Mouse (Mus musculus): ENCODE data around the gene Serpina16. TPM values are rescaled to one million over a fixed set of nuclear protein-coding genes. Genes with fewer than 3 reads are reported as not detected.

Gene Serpina16
- total and polyA plus RNA-seq, 3 experiments: not detected

DNA sequence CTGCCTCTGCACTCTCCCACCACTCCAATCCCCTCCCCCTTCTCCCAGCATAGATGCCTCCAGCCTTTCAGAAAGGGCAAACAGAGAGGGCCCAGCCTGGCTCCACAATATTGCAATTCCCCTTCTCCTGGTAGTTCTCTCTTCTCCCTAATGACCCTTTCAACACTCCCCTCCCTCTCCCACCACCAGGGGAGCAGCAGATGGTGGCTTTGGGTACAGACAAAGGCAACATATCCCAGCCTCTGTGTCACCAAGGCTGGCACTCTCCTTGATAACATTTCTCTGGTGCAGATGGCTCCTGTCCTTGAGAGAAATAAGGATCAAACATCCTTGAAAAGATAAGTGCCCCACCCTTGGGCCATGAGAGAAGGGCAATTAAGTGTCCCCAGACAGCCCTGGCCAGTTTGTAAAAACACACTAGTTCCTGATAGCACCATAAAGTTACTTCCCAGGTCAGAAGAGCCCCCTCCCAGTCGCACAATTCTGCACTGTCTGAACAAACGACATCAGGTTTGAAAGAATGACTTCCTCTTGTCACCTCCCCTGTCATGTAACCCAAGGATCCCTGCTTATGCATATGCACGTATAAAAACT, 12.4 kb upstream of the Serpina16 start:
- Histone ChIP-seq H3K27ac (ENCODE audit: control insufficient read depth, low read depth, low read length) (no peak overlapping the region), H3K36me3 (ENCODE audit: control insufficient read depth in 1 of 2, insufficient read depth in 2 of 2, low read length in 2 of 2) (no peaks in the 10 kb centered on the region), H3K4me3 (ENCODE audit: control insufficient read depth in 1 of 2, insufficient read depth in 1 of 2, low read depth in 2 of 2, low read length in 2 of 2) (no peak overlapping the region), H3K79me2 (ENCODE audit: control insufficient read depth, insufficient read depth, low read length, poor library complexity) (no peaks in the 10 kb centered on the region), H3K4me1 (ENCODE audit: control insufficient read depth in 1 of 2, insufficient read depth in 2 of 2, low read length in 2 of 2) (no peaks in the 10 kb centered on the region), H3K9ac (ENCODE audit: control insufficient read depth, low read depth, low read length, poor library complexity, severe bottlenecking) (no peak overlapping the region), H3K9me3 (replicated peaks; ENCODE audit: insufficient read depth, low read length) (no peaks in the 10 kb centered on the region), H3K27me3 (ENCODE audit: control insufficient read depth in 1 of 2, insufficient read depth in 2 of 2, low read length in 2 of 2) (no peaks in the 10 kb centered on the region; a peak in 1 of 4 replicates)
- no peak for DNase-seq (ENCODE audit: low read depth, low spot score)
- TF ChIP-seq TCF12 (IDR thresholded peaks at IDR 0.05; ENCODE audit: low read depth, low read length) (no peak), SIN3A (IDR thresholded peaks at IDR 0.05; ENCODE audit: low read length) (no peak), TAL1 (IDR thresholded peaks at IDR 0.05; ENCODE audit: low read length) (no peak), CTCF (IDR thresholded peaks at IDR 0.05 in 2 of 3, conservative IDR thresholded peaks at IDR 0.05 in 1 of 3; ENCODE audit: control insufficient read depth in 1 of 3, insufficient read depth in 1 of 3, low read depth in 2 of 3, low read length in 3 of 3, poor library complexity in 1 of 3, severe bottlenecking in 1 of 3) (no peak), POLR2AphosphoS2 (IDR thresholded peaks at IDR 0.05; ENCODE audit: low read length) (no peak), MYB (IDR thresholded peaks at IDR 0.05; ENCODE audit: low read depth, low read length) (no peak), GABPA (IDR thresholded peaks at IDR 0.05; ENCODE audit: low read depth, low read length) (no peak), USF2 (IDR thresholded peaks at IDR 0.05; ENCODE audit: borderline replicate concordance in 1 of 2, insufficient read depth in 1 of 2, low read depth in 1 of 2, low read length in 2 of 2) (no peak), E2F4 (IDR thresholded peaks at IDR 0.05; ENCODE audit: borderline replicate concordance, low read depth, low read length) (no peak), ZKSCAN1 (IDR thresholded peaks at IDR 0.05; ENCODE audit: low read depth, low read length) (no peak), ZC3H11A (IDR thresholded peaks at IDR 0.05; ENCODE audit: low read depth, low read length) (no peak), ZMIZ1 (IDR thresholded peaks at IDR 0.05; ENCODE audit: low read depth, low read length) (no peak), MAX (IDR thresholded peaks at IDR 0.05; ENCODE audit: low read length) (no peak), NELFE (IDR thresholded peaks at IDR 0.05; ENCODE audit: low read depth, low read length) (no peak), SMC3 (IDR thresholded peaks at IDR 0.05; ENCODE audit: low read depth, low read length) (no peak), KAT2A (conservative IDR thresholded peaks at IDR 0.05; ENCODE audit: low read depth, low read length) (no peak), RAD21 (IDR thresholded peaks at IDR 0.05; ENCODE audit: low read depth, low read length) (no peak), GATA1 (IDR thresholded peaks at IDR 0.05; ENCODE audit: low read depth, low read length) (no peak)

DNA sequence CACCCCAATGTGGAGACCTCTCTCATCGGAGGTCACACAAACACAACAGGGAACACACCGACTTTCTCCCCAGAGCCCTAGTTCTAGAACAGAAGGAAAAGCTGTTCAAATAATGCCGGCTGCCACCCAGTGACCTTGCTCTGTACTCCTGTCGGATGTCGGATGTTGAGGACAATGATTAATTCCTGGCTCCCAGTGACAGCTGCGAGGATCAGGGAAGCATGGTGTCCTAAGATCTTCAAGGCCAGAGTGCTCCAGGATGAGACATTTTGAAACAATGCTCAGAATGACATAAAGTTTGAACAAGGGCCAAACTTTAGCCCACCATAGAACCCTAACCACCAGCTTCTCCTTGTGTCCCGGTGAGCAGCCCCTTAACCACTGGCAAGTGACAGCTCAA, 11.1 kb upstream of the Serpina16 start:
- H3K36me3 ChIP-seq (ENCODE audit: control insufficient read depth in 1 of 2, insufficient read depth in 2 of 2, low read length in 2 of 2): no peaks in the 10 kb centered on the region
- no peak overlapping the region for H3K27ac ChIP-seq (ENCODE audit: control insufficient read depth, low read depth, low read length)
- no peak for DNase-seq (ENCODE audit: low read depth, low spot score)
- no peak overlapping the region for H3K4me3 ChIP-seq (ENCODE audit: control insufficient read depth in 1 of 2, insufficient read depth in 1 of 2, low read depth in 2 of 2, low read length in 2 of 2)
- no peaks in the 10 kb centered on the region for H3K27me3 ChIP-seq (ENCODE audit: control insufficient read depth in 1 of 2, insufficient read depth in 2 of 2, low read length in 2 of 2)
- H3K79me2 ChIP-seq (ENCODE audit: control insufficient read depth, insufficient read depth, low read length, poor library complexity): no peaks in the 10 kb centered on the region
- no peaks in the 10 kb centered on the region for H3K9me3 ChIP-seq (replicated peaks; ENCODE audit: insufficient read depth, low read length)
- no peak for TF ChIP-seq ZNF384 (IDR thresholded peaks at IDR 0.05; ENCODE audit: low read depth, low read length)
- TF ChIP-seq ZC3H11A (IDR thresholded peaks at IDR 0.05; ENCODE audit: low read depth, low read length): no peak
- TF ChIP-seq POLR2A (IDR thresholded peaks at IDR 0.05; ENCODE audit: control insufficient read depth in 1 of 2, insufficient read depth in 1 of 2, low read depth in 1 of 2, low read length in 2 of 2, poor library complexity in 1 of 2): no peak
- no peak for TF ChIP-seq RCOR1 (IDR thresholded peaks at IDR 0.05; ENCODE audit: low read depth, low read length)
- H3K9ac ChIP-seq (ENCODE audit: control insufficient read depth, low read depth, low read length, poor library complexity, severe bottlenecking): no peak overlapping the region
- no peaks in the 10 kb centered on the region for H3K4me1 ChIP-seq (ENCODE audit: control insufficient read depth in 1 of 2, insufficient read depth in 2 of 2, low read length in 2 of 2)

Data from MEL (cell line).